Mouse (Mus musculus) splenic B cell, adult 2 months (primary cell): Measurements from ENCODE around the gene Pck2.

Experiments used
- DNase-seq: peaks from one replicate; pipeline ENCODE4 v3.0.0-alpha.2; 2011; ENCODE audit warnings: low read depth, low spot score
- H3K27me3 ChIP-seq: 2 replicates; pipeline ENCODE4 v1.6.1; 2012; ENCODE audit warnings: mild to moderate bottlenecking, low read length, moderate library complexity, mixed read lengths; ENCODE audit not compliant: control insufficient read depth, poor library complexity, insufficient read depth, severe bottlenecking
- H3K36me3 ChIP-seq: 2 replicates; pipeline ENCODE4 v1.6.1; 2012; ENCODE audit warnings: mild to moderate bottlenecking, low read length, moderate library complexity, mixed read lengths; ENCODE audit not compliant: control insufficient read depth, poor library complexity, insufficient read depth, severe bottlenecking

Pck2 gene

GRCm38 (mm10) chr14:55577871-55578667, 38.0 kb downstream of the Pck2 start, which contains the start of gene Psme1:
Gene Psme1, plus strand, starts transcription at chr14:55578123.
- DNase-seq, result peak; percentile 81
- H3K36me3 ChIP-seq, result peaks cover 3% of the 10 kb centered on the region
- no peaks in the 10 kb centered on the region for H3K27me3 ChIP-seq

- H3K27me3 ChIP-seq, result no peaks in the 10 kb centered on the region
- DNase-seq, result peak; percentile 73
- peaks cover 3% of the 10 kb centered on the region for H3K36me3 ChIP-seq
These were observed 38.7 kb downstream of the Pck2 start for GRCm38 (mm10) chr14:55578668-55579269.

GRCm38 (mm10) chr14:55579511-55580496, 39.7 kb downstream of the Pck2 start:
- Histone ChIP-seq H3K36me3 (peaks cover 3% of the 10 kb centered on the region), H3K27me3 (no peaks in the 10 kb centered on the region)
- DNase-seq, result no peak

GRCm38 (mm10) chr14:55580731-55581130, 40.7 kb downstream of the Pck2 start:
- DNase-seq, result no peak
- H3K36me3 ChIP-seq, result peaks cover 3% of the 10 kb centered on the region
- H3K27me3 ChIP-seq, result no peaks in the 10 kb centered on the region

GRCm38 (mm10) chr14:55581981-55582681, 42.1 kb downstream of the Pck2 start:
- DNase-seq, result peak; percentile 44
- Histone ChIP-seq H3K36me3 (peaks cover 3% of the 10 kb centered on the region), H3K27me3 (no peaks in the 10 kb centered on the region)

GRCm38 (mm10) chr14:55584303-55584701, 44.2 kb downstream of the Pck2 start:
- H3K36me3 ChIP-seq, result peaks cover 3% of the 10 kb centered on the region
- no peak for DNase-seq
- H3K27me3 ChIP-seq, result no peaks in the 10 kb centered on the region

- peak; percentile 68 for DNase-seq
- no peaks in the 10 kb centered on the region for H3K27me3 ChIP-seq
- H3K36me3 ChIP-seq, result peaks cover under 1% of the 10 kb centered on the region
These were observed 44.9 kb downstream of the Pck2 start, which contains the start of gene Emc9 for GRCm38 (mm10) chr14:55584702-55585565. Gene Emc9, minus strand, starts transcription at chr14:55585302.

- no peaks in the 10 kb centered on the region for H3K27me3 ChIP-seq
- H3K36me3 ChIP-seq, result no peaks in the 10 kb centered on the region; the same call in 1 of the 2 replicates
- no peak for DNase-seq
These were observed 45.5 kb downstream of the Pck2 start for GRCm38 (mm10) chr14:55585566-55585960.

GRCm38 (mm10) chr14:55586149-55586548, 46.1 kb downstream of the Pck2 start:
- no peaks in the 10 kb centered on the region; the same call in 1 of the 2 replicates for H3K36me3 ChIP-seq
- DNase-seq, result no peak
- H3K27me3 ChIP-seq, result no peaks in the 10 kb centered on the region

GRCm38 (mm10) chr14:55589271-55589670, 49.2 kb downstream of the Pck2 start:
- no peaks in the 10 kb centered on the region for H3K27me3 ChIP-seq
- DNase-seq, result no peak
- H3K36me3 ChIP-seq, result no peaks in the 10 kb centered on the region; the same call in 1 of the 2 replicates

GRCm38 (mm10) chr14:55589771-55590448, 49.8 kb downstream of the Pck2 start:
- peaks cover 3% of the 10 kb centered on the region; the same call in 1 of the 2 replicates for H3K36me3 ChIP-seq
- H3K27me3 ChIP-seq, result no peaks in the 10 kb centered on the region
- DNase-seq, result peak; percentile 69

- H3K27me3 ChIP-seq, result no peaks in the 10 kb centered on the region
These were observed 50.8 kb downstream of the Pck2 start, which contains the start of gene Psme2 for GRCm38 (mm10) chr14:55590748-55591330. Gene Psme2, minus strand, starts transcription at chr14:55591113.

More at GRCm38 (mm10) chr14:55590748-55591330, 50.8 kb downstream of the Pck2 start, which contains the start of gene Psme2:
- peak; percentile 92 for DNase-seq
- H3K36me3 ChIP-seq, result peaks cover 3% of the 10 kb centered on the region; the same call in 1 of the 2 replicates
